Mouse (Mus musculus) lung, postnatal 0 days (tissue): ENCODE results near the gene Pcsk7. TPM values are rescaled to one million over a fixed set of nuclear protein-coding genes. Genes with fewer than 3 reads are reported as not detected.
A peak's percentile ranks its signal among the peaks of the same experiment; 100 is the strongest.

Source experiments
- ATAC-seq: fragments of 200-750 bp; cut with Nextera tagmentation; 2 replicates; pipeline ENCODE4 v1.8.0; 2017; ENCODE audit warnings: moderate library complexity
- DNase-seq: peaks from one replicate; pipeline ENCODE4 v3.0.0-alpha.2; 2016; ENCODE audit warnings: low spot score
- H3K27ac ChIP-seq: fragments of 300-500 bp; sonication (generic); 2 replicates; pipeline ENCODE4 v1.5.1; 2014; ENCODE audit warnings: antibody characterized with exemption, mild to moderate bottlenecking, low read length, mixed read lengths
- H3K27me3 ChIP-seq: fragments of 300-500 bp; sonication (generic); replicated peaks from 2 replicates; pipeline ENCODE4 v1.6.1; 2014; ENCODE audit warnings: low read length, mixed read lengths; ENCODE audit not compliant: insufficient read depth
- H3K36me3 ChIP-seq: fragments of 300-500 bp; sonication (generic); 2 replicates; pipeline ENCODE4 v1.6.1; 2014; ENCODE audit warnings: low read length, mixed read lengths; ENCODE audit not compliant: insufficient read depth
- H3K4me1 ChIP-seq: fragments of 300-500 bp; sonication (generic); 2 replicates; pipeline ENCODE4 v1.6.1; 2014; ENCODE audit warnings: antibody characterized with exemption, low read depth, low read length, mixed read lengths; ENCODE audit not compliant: insufficient read depth
- H3K4me2 ChIP-seq: fragments of 300-500 bp; sonication (generic); replicated peaks from 2 replicates; pipeline ENCODE4 v1.6.1; 2014; ENCODE audit warnings: low read depth, mild to moderate bottlenecking, low read length, moderate library complexity, mixed read lengths
- H3K4me3 ChIP-seq: fragments of 300-500 bp; sonication (generic); 2 replicates; pipeline ENCODE4 v1.5.1; 2014; ENCODE audit warnings: low read depth, low read length
- H3K9ac ChIP-seq: fragments of 300-500 bp; sonication (generic); replicated peaks from 2 replicates; pipeline ENCODE4 v1.6.1; 2014; ENCODE audit warnings: low read depth, mild to moderate bottlenecking
- H3K9me3 ChIP-seq: fragments of 300-500 bp; sonication (generic); 2 replicates; pipeline ENCODE4 v1.6.1; 2016; ENCODE audit warnings: low read length, mixed read lengths
- CTCF ChIP-seq: IDR thresholded peaks from 2 replicates; pipeline ENCODE4 v1.5.1; 2016; ENCODE audit warnings: antibody characterized with exemption, mild to moderate bottlenecking
- EP300 ChIP-seq: IDR thresholded peaks from 2 replicates; pipeline ENCODE4 v1.6.1; 2016; ENCODE audit warnings: antibody characterized with exemption, mild to moderate bottlenecking, control low read depth
- WGBS: fragments of 180-500 bp; shearing (Covaris S2); extraction: QIAGEN DNeasy Blood & Tissue Kit; methylation state at CpG from one replicate; pipeline ENCODE4 v1.1.7; 2014; 5-methylcytosine and 5-hydroxymethylcytosine counted together
- polyA plus RNA-seq: library from polyadenylated mRNA; unstranded; fragments of >200 nt; fragmentation: Nextera tagmentation; extraction: Ambion mirVana; gene quantifications from 2 replicates; pipeline ENCODE4 v1.2.1, GENCODE M21; 2015

Gene Pcsk7
- polyA plus RNA-seq, 1 experiment from 2014 or later, result 21.1 TPM

GRCm38 (mm10) chr9:45942464-45942863 lies 36.2 kb downstream of the Pcsk7 start:
- H3K4me2 ChIP-seq, result no peak overlapping the region
- no peak for TF ChIP-seq EP300
- TF ChIP-seq CTCF, result no peak
- H3K9me3 ChIP-seq, result no peaks in the 10 kb centered on the region
- peaks cover 60% of the 10 kb centered on the region for H3K36me3 ChIP-seq
- no peak for ATAC-seq
- DNase-seq, result no peak
- no peak overlapping the region for H3K4me3 ChIP-seq
- no peaks in the 10 kb centered on the region for H3K27me3 ChIP-seq
- H3K4me1 ChIP-seq, result no peaks in the 10 kb centered on the region
- H3K27ac ChIP-seq, result no peak overlapping the region
- H3K9ac ChIP-seq, result no peak overlapping the region
- WGBS, result 91% methylated on average over 16 of the region's 16 CpGs

GRCm38 (mm10) chr9:45942916-45943315 lies 36.6 kb downstream of the Pcsk7 start:
- ATAC-seq (no peak), DNase-seq (no peak)
- no peak overlapping the region for H3K4me3 ChIP-seq
- no peak overlapping the region for H3K9ac ChIP-seq
- no peak overlapping the region for H3K27ac ChIP-seq
- H3K36me3 ChIP-seq, result peaks cover 60% of the 10 kb centered on the region
- H3K4me2 ChIP-seq, result no peak overlapping the region
- no peaks in the 10 kb centered on the region for H3K27me3 ChIP-seq
- no peaks in the 10 kb centered on the region for H3K4me1 ChIP-seq
- WGBS, result 95% methylated on average over 8 of the region's 8 CpGs
- TF ChIP-seq CTCF (no peak), EP300 (no peak)
- no peaks in the 10 kb centered on the region for H3K9me3 ChIP-seq

GRCm38 (mm10) chr9:45943628-45944505 lies 37.6 kb downstream of the Pcsk7 start:
- H3K36me3 ChIP-seq, result peaks cover 59% of the 10 kb centered on the region
- DNase-seq (no peak), ATAC-seq (0 out of 2 replicates have a peak, but pooled peaks have one; percentile 4)
- 90% methylated on average over 8 of the region's 8 CpGs for WGBS
- H3K27ac ChIP-seq, result no peak overlapping the region
- TF ChIP-seq CTCF (no peak), EP300 (no peak)
- H3K4me1 ChIP-seq, result no peaks in the 10 kb centered on the region
- H3K27me3 ChIP-seq, result no peaks in the 10 kb centered on the region
- no peak overlapping the region for H3K9ac ChIP-seq
- no peaks in the 10 kb centered on the region for H3K9me3 ChIP-seq
- no peak overlapping the region for H3K4me3 ChIP-seq
- no peak overlapping the region for H3K4me2 ChIP-seq

GRCm38 (mm10) chr9:45944506-45945400 lies 38.5 kb downstream of the Pcsk7 start:
- H3K9me3 ChIP-seq, result no peaks in the 10 kb centered on the region
- H3K4me2 ChIP-seq, result no peak overlapping the region
- no peak overlapping the region for H3K4me3 ChIP-seq
- H3K27ac ChIP-seq, result no peak overlapping the region
- peaks cover 59% of the 10 kb centered on the region for H3K36me3 ChIP-seq
- TF ChIP-seq EP300 (no peak), CTCF (no peak)
- H3K4me1 ChIP-seq, result no peaks in the 10 kb centered on the region
- no peaks in the 10 kb centered on the region for H3K27me3 ChIP-seq
- 79% methylated on average over 13 of the region's 13 CpGs for WGBS
- H3K9ac ChIP-seq, result no peak overlapping the region
- ATAC-seq (no peak), DNase-seq (no peak)

GRCm38 (mm10) chr9:45945721-45946120 lies 39.4 kb downstream of the Pcsk7 start:
- no peaks in the 10 kb centered on the region for H3K9me3 ChIP-seq
- H3K4me2 ChIP-seq, result no peak overlapping the region
- H3K27ac ChIP-seq, result no peak overlapping the region
- no peaks in the 10 kb centered on the region for H3K4me1 ChIP-seq
- no peak overlapping the region for H3K4me3 ChIP-seq
- ATAC-seq (no peak), DNase-seq (no peak)
- 71% methylated on average over 13 of the region's 13 CpGs for whole genome bisulfite sequencing
- no peaks in the 10 kb centered on the region for H3K27me3 ChIP-seq
- H3K36me3 ChIP-seq, result peaks cover 65% of the 10 kb centered on the region
- no peak overlapping the region for H3K9ac ChIP-seq
- no peak for TF ChIP-seq EP300
- TF ChIP-seq CTCF, result no peak

GRCm38 (mm10) chr9:45946182-45946871 lies 40.0 kb downstream of the Pcsk7 start:
- Histone ChIP-seq H3K4me3 (no peak overlapping the region), H3K27ac (no peak overlapping the region), H3K4me2 (no peak overlapping the region), H3K27me3 (no peaks in the 10 kb centered on the region), H3K9me3 (no peaks in the 10 kb centered on the region), H3K4me1 (no peaks in the 10 kb centered on the region), H3K9ac (no peak overlapping the region), H3K36me3 (peaks cover 60% of the 10 kb centered on the region)
- no peak for ATAC-seq
- TF ChIP-seq EP300 (no peak), CTCF (no peak)
- WGBS, result 85% methylated on average over 16 of the region's 16 CpGs
- no peak for DNase-seq
